Mouse (Mus musculus): Measurements from ENCODE around the gene Ntn3. TPM values are rescaled to one million over a fixed set of nuclear protein-coding genes. Genes with fewer than 3 reads are reported as not detected.

Gene Ntn3
- polyA plus RNA-seq, 1 experiment, result 1.4 TPM

DNA sequence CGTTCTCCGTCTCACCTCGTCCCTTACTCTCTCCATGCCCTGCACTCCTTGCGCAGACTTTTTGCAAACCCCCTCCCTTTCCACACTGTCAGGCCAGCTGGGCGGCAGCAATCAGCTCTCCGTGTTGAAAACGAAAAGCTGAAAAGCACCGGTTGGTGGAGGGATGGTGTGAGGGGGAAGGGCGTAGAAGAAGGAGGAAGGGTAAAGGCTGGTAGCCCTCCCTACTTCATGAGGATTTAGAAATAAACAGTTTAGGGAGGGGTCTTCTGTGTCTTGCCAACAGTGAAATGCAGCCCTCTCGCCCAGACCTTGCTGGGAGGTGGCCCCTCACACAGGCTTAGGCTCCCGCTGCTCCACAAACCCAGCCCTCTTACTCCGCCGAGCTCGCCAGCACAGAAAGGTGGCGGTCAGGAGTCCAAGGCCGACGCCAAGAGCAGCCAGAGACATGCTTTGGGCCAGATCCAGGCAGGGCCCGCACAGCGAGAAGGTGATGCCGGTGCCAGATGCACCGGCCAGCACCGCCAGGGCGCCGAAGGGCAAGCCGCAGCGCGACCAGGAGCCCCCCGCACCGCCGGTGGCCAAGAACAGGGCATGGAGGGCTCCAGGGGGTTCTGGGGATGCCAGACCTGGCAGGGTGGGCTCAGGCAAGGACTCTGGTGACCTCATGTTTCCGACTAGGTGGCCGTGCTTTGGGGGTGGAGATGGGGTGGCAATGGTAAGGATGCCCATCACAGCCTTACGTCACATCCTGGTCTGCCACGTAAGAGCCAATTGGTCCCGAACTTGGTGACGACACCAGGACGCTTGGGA lies 2.5 kb upstream of the Ntn3 start:
- no peak for DNase-seq (ENCODE audit: low read depth)

GRCm38 (mm10) chr17:24210591-24210990 lies 1.3 kb upstream of the Ntn3 start:
- no peak for DNase-seq (ENCODE audit: low read depth)

DNA sequence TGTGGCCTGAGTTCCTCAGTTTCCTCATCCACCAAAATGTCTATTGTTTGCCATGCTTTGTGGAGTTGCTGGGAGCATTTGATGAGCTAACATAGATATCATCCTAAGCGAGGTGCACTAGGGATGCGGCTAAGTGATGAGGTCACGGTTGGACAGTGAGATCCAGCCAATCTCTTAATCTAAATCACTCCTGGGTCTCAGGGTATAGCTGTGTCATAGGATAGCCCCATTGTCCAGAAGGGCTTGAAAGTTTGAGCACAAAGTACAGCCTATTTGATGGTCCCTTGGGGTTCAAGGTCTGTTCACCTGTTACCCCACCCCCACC lies 547 bp upstream of the Ntn3 start:
- DNase-seq (ENCODE audit: low read depth), result no peak

DNA sequence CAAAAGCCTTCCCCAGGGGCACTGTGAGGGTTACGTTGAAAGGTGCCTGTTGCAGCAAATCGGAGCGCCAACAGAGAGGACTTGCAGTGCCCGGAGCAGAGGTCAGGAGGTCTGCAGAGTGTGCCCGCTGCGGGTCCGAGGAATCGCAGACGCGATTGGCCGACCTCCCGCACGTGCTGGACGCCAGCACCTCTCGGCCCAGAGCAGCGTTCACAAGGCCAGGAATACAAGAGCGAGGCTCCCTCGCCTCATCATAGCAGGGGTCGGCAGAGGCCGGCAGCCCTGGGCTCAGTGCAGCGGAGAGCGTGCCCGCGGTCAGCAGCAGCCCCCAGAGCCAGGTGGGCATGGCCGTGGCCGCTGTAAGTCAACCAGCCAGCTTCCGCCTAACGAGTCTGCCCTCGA lies 689 bp downstream of the Ntn3 start:
- DNase-seq (ENCODE audit: low read depth), result no peak

DNA sequence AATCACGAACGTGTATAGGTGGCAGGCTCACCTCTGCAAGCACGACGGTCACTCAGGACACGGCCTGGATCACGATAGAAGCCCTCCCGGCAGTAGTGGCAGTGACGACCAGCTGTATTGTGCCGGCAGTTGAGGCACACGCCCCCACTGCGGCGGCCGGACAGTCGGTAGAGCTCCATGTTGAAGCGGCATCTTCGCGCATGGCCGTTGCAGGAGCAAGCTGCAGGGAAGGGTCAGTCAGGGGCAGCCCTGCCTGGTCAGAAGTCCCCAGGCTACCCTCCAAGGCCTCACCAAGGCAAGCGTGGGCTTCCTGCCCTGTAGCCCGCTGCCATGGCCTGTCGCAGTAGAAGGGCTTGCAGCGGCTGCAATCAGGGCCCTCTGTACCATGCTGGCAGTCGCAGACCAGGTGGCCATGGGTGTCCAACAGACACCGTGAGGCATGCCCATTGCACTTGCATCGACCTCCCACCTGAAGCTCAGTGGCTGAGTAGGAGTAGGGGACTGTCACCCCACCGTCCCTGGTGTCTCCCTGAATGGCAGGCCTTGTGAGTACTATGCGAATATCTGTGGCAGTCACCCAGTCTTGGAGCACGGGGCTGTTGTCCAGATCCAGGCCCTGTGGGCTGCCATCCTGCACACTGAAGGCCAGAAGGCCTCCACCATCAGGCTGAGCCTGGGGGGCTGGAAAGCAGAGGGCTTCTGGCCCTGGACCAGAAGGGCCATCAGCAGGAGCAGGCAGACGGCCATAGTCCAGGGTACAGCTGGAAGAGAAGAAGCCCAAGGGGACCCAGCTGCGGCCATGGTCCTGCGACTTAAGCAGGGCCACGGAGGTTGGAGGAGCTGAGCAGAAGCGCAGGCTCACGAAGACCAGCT lies 1.3 kb downstream of the Ntn3 start:
- DNase-seq (ENCODE audit: low read depth), result no peak

DNA sequence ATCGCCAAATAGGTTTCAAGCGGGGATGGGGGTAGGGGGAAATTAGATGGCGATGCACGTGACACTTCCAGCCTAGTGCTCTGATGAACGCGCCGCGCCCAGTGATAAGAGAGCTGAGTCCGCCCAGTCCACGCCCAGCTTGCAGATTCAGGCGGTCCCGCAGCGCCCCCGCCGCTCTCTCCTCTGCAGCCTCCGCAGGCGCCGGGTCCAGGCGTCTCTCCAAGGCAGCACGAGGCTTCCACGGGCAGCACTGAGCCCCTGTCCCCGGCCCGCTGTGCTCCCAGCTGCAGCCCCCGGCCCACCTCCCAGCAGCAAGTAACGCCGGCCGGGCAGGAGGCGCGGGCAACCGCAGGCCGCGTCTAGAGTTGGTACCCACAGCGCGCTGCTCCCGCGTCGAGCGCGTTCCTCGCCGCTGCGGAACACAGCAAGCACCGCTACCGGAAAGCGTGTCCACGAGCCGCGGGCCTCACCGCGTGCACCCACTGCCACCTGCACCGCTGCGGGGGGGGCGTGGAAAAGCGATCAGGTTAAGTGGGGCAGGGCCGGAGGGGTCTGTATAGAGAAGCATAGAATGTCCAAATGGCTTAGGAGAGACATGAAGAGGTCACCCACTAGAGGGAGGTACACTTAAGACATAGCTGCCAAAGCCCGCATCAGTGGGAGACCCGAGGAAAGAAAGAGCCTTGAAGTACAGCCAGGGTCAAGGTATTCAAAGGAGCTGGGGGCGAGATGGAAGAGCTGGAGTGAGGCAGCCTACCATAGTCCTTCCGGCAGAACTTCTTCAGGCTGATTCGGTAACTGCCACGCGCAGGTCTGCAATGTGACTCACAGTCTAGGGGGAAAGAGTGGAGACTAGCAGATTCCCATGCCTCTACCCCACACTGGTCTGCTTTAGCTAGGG lies 2.6 kb downstream of the Ntn3 start:
- DNase-seq (ENCODE audit: low read depth), result no peak

DNA sequence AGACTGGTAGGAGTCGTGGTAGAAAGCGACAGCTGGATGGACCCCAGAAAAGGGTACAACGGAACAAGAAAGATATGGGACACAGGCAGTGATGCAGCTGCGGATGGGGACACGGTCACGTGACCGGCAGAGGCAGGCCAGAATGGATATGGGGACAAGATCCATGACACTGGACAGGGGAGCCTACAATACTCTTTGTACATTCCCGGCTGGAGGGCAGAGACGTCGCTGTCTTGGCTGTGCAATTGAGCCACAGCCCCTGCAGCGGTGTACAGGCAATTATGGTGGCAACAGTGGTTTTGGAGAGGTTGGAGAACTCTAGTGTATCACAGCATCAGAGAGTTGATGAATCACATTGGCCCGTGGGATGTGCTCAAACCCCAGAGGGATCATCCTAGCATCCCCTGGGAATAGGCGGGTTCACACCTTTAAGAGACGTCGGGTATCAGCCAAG lies 3.4 kb downstream of the Ntn3 start:
- DNase-seq (ENCODE audit: low read depth), result no peak

GRCm38 (mm10) chr17:24205284-24205888 lies 3.9 kb downstream of the Ntn3 start, which contains the start of gene Tbc1d24:
Tbc1d24 (minus strand) TSS chr17:24205562.
- DNase-seq (ENCODE audit: low read depth), result no peak

- no peak for DNase-seq (ENCODE audit: low read depth)
Observed at GRCm38 (mm10) chr17:24204846-24205245, 4.5 kb downstream of the Ntn3 start.

GRCm38 (mm10) chr17:24203611-24204534 lies 5.5 kb downstream of the Ntn3 start:
- DNase-seq (ENCODE audit: low read depth), result no peak

DNA sequence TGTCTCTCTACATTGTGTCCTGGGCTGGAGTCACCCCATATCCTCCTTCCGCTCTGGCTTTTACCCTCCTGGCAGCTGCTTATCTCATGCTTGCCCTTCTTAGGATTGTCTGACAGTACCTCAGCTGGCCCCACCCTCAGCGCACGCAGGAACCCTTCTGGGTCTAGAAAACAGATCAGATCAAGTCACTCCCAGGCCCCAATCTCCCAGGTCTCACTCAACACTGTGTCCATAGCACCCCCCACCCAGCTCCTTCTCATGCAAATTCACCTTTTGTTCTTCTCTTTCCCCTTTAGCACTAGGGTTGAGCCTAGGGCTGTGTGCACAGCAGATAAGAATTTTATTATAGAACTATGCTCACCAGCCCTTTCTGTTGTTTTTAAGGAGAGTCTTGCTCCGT lies 6.3 kb downstream of the Ntn3 start:
- DNase-seq (ENCODE audit: low read depth), result no peak

- no peak for DNase-seq (ENCODE audit: low read depth)
Observed at GRCm38 (mm10) chr17:24201092-24201491, 8.2 kb downstream of the Ntn3 start.

- DNase-seq (ENCODE audit: low read depth), result no peak
Observed at GRCm38 (mm10) chr17:24199741-24200140, 9.6 kb downstream of the Ntn3 start.

- DNase-seq (ENCODE audit: low read depth), result no peak
Observed at GRCm38 (mm10) chr17:24199252-24199651, 10.1 kb downstream of the Ntn3 start.

DNA sequence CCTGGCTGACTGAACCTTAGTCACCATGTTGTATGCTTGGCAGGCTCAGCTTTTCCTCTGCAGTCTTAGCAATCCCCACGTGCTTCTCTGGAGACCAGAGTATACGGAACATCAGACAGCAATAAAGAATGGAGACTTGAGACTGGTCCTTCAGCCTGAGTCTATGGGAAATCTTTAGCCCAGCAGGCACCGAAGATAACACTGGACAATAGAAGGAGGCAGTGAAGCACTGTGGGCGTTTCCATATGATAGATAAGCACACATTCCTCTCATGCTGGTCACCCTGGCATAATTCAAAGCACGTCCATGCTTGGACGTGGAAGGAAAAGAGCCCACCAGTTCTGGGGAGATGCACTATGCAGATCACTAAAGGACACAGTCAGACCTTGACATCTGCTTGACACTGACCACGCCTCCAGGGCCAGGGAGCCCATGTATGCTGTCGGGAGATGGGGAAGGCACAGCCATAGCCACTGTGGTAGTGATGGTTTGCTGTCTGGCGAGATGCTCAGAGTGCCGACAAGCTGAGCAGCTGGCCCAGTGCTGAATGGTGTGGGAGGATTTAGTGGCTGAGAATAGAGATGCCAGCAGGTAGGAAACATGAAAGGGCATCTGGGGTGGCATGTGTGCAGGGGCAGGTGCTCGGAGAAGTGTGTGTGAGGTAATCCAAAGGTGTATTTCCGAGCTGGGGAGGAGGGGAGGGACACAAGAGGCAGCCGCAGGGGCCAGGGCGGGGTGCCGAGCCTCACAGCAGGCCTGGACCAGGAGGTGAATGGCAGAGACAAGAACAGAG lies 12.1 kb downstream of the Ntn3 start:
- DNase-seq (ENCODE audit: low read depth), result no peak

DNA sequence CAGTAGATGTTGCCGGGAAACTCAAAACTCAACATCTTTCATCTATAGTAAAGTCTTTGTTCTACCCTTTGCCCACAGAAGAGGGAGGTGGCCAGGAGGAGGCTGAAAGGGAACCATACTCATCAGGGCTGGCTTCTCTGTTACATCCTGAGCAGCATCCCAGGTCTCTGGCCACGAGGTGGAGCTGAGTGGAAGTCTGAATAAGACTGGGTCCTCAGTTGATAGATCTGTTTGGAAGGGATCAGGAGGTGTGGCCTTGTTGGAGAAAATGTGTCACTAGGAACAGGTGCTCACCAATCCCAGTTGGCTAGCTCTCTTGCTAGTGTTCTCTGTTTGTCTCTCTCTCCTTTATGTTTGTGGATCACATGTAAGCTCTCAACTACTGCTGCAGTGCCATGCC lies 14.0 kb downstream of the Ntn3 start:
- DNase-seq (ENCODE audit: low read depth), result no peak

DNA sequence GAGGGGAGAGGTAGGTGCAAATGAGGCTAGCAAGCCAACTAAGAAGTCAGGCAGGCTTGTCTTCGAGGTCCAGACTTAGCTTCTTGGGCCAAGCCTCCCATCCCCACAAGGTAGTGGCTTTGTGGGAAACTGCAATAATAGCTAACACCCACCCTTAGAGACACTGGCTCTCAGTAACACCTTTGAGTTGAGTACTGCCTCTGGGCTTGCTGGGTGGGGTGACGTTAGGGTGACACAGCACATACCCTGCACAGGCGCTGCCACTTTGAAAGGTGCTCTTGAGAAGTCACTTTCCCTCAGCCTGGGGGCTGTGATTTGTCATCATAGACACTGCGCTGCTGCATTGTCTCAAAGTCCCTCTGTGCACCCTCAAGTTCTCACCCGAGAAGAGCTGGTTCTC lies 15.6 kb downstream of the Ntn3 start:
- no peak for DNase-seq (ENCODE audit: low read depth)

DNA sequence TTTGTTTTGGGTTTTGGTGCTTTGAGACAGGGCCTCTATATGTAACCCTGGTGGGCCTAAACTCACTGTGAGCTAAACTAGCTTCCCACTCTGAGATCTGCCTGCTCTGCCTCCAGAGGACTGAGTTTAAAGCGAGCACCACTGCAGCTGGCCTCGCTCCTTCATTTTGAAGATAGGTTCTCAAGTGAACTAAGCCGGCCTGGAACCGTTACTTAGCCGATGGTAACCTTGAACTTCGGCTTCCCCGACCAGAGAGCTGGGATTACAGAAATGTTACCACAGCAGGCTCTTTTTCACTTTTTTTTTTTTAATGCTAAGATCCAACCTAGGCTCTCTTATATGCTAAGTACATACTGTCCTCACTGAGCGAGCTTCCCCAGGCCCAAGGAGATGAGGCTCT lies 16.1 kb downstream of the Ntn3 start:
- DNase-seq (ENCODE audit: low read depth), result no peak

- no peak for DNase-seq (ENCODE audit: low read depth)
Observed at GRCm38 (mm10) chr17:24192848-24193247, 16.5 kb downstream of the Ntn3 start.

GRCm38 (mm10) chr17:24191481-24191880 lies 17.9 kb downstream of the Ntn3 start:
- no peak for DNase-seq (ENCODE audit: low read depth)

Data from gonadal fat pad, adult 2 months (tissue).